Mouse (Mus musculus) urinary bladder, adult 2 months (tissue): ENCODE measurements at regions not wholly inside any gene's neighbourhood (a gene's known extent, or its start where the extent isn't known, plus 50 kb on each side); places are given as distances from the start of the nearest gene placed in this dataset.

Experiments used
- DNase-seq: peaks from one replicate; pipeline ENCODE4 v3.0.0; 2022; ENCODE audit warnings: low spot score

DNA sequence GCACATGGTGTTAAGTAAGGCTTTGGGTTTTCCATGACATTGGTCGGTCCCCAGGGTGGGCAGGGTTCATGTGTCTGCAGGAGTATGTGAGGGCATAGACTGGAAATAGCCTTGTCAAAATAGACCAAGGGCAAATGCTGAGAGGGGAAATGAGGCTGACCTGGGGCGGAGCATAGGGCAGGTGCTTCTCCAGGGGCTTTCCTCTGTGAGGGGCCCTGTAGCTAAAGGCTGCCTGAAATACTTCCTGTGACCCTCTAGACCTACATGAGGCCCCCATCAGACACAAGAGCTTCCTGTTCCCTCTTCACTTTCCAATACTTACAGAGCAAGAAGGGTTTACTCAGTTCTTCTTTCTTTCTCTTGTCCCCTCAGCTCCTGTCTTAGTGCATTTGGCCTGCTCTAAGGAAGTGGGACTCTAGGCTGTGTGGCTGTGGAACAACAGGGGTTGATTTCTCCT, 1258.7 kb upstream of the A1bg start:
- no peak for DNase-seq

DNA sequence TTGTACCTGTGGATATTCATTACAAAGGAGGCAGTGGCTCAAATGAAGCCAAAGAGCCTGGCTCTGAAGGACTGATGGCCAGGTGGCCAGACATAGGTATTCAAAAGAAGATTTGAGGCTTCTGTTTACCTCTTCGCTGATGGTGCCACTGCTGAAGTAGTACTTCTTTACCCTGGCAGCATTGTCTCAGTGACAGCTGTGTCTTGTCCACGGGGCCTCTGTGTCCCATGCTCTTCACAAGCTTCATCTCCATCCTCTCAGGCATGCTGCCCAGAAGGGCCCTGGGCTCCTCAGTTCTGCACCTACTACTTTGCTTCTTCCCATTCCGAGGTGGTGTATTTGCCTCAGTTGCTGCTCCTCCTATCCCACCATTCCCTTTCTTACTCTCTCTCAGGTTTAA, 1257.9 kb upstream of the A1bg start:
- DNase-seq, result no peak

DNA sequence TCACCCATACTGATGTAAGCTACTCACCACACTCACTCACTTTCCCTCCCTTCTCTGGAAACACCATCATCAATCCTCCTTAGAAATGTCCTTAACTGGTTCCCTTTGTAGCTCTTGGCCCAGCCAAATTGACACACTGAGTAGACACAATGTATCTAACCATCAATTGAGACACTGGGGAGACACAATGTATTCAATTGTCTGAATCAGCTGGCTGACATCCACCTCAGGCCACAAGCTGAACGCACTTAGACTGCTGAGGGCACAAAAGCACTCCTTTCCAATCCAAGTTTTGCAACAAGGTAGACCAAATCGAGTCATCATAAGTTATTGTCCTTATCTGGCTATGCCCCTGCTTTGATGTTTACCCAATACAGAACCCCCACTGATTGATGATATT, 1257.0 kb upstream of the A1bg start:
- no peak for DNase-seq

DNA sequence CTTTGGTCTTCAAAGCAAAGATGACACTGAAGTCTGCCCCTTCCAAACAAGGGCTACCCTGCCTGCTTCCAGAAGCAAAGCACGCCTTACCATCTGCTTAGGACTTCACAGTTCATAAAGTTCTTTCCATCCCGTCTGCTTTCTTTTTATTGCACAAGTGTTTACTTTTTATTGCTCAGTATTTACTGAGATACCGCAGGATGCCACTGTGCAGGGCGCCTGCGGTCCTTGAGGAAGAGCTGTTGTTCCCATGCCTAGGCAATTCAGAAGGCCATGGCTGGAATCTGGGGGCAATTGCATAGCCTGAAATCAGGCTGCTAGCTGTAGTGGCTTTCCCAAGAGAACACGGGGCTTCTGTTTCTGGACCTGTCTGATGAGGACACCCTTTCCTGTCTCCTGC, 1255.8 kb upstream of the A1bg start:
- DNase-seq, result no peak

DNA sequence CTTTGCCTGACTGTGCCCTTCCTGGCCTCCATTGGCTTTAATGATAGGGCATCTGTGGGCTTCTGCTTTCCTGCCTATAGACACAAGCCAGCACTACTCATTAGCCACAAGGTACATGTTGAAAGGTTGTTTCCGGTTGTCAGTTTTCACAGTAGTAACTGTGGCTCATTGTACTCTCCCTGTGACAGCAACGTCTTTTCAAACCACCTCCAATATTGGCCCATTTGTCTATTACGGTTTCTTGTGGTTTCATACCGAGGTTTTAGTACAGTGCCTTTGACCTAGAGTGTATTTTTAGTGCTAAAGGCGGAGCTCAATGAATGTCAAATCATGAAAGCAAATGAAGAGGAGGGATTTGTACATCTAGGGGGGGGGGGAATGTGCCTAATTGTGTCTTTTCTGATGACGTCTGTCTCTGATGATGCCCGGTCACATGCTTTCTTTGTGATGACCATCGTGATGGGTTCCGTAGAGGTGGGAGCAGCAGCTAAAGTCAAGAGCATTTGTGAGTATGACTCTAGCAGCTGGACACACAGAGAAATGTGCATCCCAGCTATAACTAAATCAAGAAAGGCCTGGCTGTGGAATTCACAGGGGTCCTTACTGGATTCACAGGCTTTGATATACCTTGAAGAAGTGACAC, 1255.1 kb upstream of the A1bg start:
- DNase-seq, result no peak

DNA sequence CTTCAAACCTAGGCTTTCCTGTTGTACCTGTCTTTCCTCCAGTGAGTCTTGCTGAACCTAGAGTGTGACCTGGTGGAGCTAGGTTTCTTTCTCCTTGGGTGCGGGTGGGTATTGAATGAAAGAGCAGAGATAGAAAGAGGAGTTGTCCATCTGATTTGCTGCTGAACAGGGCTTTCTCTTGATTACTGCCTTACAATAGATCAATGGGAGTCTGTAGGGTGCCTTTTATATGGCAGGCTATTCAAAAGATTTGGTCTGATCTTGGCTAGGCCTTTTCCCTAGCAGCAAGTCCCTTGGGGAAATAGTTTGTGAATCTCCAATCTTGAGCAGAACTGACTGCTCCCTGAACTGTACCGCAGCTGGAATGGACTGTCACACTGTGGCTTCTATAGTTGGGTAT, 1253.3 kb upstream of the A1bg start:
- DNase-seq, result no peak

DNA sequence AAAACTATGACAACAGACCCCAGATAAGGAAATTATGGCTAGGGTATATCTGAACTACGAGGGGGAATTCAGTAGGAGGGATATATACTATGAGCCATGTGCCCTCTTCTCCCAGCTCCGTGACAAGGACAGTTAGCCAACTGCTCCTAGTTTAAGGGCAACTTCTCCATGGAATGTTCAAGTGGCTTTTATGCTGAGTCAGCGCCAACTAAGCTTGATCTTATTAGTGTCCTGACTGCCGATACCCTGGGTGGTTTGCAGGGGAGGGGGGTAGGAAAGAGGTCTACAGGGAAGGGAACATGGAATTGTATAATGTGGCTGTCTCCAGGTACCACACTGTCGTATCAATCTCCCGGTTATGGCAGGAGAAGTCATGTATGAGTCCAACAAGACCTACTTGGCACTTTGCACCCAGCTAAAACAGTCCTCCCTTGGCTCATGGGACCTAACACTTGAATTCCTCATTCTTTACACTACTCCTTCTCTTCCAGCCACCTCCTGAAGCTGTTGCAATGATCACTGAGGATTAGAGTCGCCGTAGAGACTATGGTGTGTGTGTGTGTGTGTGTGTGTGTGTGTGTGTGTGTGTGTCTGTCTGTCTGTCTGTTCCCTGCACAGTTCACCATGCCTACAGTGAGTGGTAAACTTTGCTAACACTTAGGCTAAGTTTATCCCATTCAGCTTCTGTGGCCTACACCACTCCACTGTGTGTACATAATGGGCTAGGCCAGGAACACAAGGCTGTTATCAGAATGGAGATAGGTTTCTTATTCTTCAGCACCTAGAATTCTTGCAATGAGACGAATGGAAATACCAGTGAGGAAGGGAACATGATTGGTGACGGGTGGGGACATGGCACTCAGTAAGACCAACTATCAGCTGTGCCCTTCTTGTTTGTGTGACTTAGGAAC, 1251.1 kb upstream of the A1bg start:
- DNase-seq, result no peak

DNA sequence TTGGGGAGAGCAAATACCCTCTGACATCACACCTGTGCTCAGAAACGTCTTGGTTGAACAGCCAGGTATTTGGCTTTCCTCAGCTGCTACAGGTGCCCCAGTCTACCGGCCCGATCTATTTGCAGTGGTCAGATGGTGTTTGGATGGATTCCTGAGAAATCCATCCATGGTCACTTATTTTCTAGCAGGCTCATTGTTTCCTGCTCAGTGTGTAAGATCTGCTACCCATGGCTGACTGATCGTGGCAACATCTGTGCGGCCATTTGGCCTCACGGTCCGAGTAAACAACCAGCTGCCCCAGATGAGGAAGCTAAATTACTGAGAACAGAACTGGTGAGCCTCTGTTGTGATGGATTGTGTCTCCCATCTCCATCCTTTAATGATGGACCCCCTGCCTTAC, 1248.8 kb upstream of the A1bg start:
- DNase-seq, result no peak

DNA sequence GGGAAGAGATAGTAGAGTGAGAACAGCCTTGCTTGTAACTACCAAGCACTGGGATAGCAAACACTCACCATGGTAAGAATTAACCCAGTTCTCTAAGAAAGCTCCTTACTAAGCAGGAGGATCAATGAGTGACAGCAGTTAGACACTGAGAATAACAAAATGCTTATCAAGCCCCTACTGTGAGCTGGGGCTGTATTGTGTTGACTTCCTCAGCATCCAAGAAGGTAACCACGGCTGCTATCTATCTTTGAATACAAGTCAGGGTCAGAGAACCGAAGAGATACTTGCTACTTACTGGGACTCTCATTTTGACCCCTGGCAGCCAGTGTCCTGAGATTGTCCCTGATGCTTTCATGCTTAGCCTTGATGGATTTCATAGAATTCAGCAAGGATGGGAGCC, 1248.4 kb upstream of the A1bg start:
- no peak for DNase-seq

DNA sequence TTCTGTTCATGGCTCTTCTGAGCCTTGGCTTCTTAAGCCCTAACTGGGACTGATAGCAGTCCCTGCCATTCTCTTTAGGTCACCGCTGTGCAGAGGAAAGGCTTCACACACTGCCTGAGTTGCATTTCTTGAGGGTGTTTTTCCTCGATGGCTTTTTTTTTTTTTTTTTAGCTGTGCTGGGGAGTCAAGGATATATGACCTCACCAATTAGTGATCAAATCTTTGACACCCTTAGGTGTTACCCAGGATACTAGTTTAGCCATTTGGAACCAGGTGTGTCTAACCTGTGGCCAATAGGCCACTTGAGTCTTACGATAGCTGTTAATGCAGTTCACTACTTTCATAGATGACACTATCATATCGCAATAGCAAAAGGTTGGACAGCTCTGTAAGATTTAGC, 1247.5 kb upstream of the A1bg start:
- no peak for DNase-seq

DNA sequence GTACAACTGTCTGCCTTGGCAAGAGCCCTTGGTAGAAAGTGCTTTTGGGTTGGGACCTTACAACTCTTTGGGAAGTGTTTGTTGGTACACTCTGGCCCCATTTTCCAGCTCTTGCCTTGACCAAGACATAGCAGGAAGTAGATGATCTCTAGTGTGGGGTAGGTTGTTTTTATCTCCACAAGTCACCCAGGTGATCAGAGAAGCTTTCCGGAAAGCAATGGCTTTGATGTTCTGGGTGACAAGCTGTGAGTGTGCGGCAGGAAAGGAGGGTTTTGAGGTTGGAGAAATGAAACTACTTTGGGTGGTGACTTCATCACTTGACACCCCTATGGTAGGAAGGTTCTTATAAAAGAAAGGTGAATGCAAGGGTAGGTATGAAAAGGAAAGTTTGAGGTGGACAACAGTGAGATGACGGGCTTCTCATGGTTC, 1246.8 kb upstream of the A1bg start:
- DNase-seq, result no peak

DNA sequence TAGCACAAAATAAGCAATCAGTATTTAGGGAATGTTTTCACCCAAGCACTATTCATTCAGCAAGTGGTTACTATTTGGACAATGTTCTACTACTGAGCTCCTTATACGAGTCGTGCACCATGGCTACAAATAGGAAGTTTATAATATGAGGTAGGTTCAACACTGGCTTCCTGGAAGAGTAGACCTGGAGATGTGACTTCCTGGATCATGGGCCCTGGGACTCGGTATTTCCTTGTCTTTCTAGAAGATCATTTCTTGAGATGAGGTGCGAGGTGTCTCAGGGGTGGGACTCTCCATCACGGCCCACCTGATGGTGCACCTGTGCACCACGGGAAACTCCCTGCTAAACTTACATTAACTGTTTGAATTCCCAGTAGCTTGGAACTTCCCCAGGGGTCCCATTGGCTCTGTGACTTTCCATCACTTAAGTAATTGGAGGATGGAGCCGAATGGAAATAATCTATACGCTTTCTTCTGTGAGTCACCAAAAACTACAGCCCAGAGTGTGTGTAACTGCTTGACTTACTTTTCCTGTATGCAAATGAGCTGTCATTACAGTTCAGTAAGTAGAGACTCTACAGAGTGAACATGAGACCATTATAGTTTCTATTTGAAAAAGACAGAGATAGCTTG, 1246.3 kb upstream of the A1bg start:
- DNase-seq, result no peak

DNA sequence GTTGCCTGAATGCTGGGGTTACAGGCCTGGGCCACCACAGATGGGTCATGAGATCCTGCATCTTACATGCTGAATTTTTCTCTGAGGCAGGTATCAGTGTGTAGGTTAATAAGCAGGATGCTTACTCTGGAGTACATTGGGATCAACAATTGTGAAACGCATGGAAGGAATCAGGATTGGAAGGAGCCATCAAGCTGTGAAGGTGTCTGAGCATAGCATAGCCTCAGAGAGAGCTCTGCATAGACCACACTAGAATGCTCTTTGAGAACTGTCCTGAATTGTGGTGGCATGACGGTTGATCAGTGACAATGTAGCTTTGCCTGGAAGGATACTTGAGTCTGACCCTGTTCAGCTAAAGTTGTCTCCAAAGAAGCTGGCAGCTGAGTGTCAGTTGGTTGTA, 1245.7 kb upstream of the A1bg start:
- no peak for DNase-seq

DNA sequence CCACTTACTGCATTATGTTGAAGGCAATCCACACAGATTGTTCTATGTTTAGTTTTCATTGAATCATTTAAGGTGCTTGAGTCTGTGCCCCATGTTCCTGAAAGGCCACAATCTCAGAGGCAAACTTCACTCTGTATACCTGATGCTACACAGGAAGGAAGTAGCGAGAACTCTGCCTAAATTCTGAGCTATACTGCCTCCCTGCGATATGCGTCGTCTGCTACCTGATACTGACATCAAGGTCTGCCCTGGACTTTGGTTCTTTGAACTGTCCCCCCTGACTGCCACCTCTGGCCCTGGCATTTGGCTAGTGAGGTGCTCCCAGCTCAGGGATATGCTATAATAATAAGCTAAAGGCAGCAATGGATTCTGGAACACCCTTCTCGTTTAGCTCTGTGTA, 1244.0 kb upstream of the A1bg start:
- DNase-seq, result no peak

DNA sequence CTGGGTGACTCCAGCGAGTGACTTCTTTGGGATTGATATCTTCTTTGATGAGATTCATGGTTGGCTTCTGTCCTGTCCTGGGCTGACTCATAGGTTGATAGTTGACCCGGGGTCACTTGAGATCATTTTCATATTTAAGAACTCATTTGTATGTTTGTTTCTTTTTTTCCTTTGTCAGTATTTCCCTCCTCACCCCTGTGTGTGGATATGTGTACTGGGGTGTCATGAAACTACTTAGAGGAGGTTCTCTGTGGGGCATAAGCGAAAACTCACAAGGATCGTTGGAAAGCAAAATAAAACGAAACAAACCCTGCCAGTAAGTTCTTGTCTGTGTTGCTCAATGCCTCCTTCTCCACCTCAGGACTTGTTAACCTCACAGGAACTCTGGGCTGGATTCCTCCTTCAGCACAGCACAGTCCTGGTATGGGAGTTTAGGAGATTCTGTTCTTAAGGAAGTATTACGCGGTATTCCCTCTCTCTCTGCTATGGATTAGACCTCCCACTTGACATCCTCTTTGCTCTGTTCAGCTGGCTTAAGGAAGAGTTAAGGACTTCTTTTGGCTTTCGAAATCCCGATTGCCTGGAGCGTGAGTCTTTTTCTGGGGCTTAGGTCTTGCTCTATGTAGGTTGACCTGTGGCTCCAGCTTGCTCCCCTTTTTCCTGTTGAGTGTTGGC, 1243.2 kb upstream of the A1bg start:
- no peak for DNase-seq

DNA sequence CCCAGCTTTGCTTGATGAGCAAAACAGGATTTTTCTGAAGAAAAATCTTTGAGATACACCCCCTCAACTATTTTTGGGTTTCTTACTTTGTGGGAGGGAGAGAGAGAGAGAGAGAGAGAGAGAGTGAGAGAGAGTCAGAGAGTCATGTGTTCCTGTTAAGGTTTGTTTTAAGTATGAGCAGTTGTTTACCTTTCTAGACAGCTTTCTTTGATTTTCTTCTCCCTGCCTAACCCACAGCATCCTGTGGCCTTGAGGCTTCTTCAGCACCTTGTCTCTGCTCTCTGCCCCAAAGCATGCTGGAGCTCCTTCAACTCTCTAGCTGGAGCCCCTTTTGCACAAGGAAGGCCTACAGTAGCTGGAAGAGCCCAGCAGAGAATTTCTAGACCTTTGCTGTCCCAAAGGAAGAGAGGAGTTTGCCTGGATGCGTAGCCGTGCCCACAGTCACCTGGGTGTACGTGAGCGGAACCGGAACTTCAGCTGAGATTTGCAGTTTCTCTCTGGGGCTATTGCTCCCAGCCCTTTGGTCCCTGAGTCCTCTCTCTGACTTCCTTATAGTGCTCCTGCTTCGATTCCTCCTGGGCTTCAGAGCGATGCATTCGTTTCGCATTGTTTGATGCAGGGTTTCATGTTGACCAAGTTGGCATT, 1242.1 kb upstream of the A1bg start:
- DNase-seq, result no peak

DNA sequence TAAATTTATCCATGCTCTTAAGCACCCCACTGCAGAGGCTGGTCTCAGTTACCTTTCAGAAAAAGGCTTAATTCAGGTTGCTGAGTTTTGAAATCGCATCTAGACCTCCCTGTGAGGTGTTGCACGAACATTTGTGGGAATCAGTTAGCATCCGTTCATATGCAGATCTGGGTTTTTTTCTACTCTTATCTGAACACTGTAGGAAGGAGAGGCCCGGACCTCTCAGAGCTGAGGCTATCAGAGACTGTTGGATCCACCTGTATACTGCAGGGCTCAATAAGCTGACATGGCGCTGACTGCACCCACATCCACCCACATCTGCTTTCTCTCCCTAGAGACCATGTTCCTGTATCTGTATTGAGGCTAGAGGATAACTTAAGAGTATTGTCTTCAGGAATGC, 1240.4 kb upstream of the A1bg start:
- DNase-seq, result no peak

DNA sequence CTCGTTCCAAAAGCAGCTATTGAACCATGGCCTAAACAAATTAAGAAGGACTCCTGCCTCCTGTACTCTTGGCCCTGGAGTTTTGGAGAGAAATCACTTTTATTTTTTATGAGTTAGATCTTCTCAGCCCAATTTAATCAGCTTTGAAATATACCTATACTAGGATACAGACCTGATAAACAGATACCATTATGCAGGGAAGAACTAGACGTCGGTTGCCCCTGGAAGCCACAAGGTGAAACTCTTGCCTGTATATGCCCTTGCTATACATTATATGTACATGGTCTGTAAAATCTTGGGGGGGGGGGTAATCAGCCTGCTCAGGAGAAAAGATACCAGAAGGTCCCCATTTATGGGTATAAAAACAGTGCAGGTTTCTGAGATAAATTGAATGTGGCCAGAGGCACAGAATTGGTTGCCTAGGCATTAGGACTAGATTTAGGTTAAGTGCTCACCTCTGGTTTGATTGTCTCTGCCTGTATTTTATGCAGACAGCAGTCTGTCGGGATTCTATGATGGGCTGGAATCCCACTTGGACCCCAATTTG, 1239.9 kb upstream of the A1bg start:
- no peak for DNase-seq

DNA sequence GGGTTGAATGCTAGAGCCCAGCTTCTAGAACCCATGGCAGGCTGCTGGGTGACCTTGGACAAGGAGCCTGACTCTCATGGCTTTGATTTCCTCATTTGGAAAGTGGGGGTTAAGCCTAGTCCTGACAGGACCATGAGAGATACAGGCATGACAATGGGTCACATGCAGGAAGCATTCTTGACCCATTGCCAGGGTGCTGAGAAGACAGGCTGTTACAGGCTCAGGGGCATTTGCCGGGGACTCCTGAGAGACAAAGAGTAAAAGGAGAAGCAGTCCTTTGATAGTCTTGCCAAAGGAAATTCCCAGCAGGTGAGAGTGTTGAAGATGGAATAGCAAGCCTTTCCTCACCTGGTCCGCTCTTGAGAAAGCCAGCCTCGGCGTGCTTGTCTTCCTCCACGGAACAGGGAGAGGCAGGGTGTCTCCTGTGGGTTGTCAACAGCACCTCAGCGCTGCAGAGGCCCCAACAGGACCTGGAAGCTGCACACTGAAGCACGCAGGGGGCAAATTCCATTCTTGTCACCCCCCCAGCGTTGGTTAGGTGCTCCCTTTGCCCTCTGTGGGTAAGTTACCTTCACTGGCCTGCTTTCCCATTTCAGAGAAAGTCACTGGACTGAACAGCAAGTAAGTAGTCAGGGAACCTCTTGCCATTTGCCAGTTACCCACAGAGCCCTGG, 1239.3 kb upstream of the A1bg start:
- no peak for DNase-seq

DNA sequence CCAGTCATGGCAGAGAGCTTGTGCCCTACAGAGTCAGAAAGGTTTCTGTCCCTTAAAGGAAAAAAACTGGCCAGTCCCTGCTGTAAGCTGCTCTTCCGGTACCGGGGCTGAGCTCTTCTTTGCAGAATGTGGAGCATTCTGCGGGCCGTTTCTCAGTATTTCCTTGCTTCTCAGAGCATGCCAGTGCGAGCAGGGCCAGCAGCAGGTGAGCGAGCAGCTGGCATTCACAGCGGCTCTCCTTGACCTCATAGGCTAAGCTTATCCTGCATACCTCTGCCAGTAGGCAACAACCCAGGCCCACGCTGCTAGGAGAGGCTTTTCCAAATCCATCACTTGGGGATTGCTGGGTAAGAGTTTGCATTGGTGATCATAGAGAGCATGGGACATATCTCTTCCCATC, 1238.2 kb upstream of the A1bg start:
- DNase-seq, result no peak
